Mouse (Mus musculus) hindbrain, embryonic 13.5 days (tissue): Measurements from ENCODE around the gene Tcp11l2. TPM values are rescaled to one million over a fixed set of nuclear protein-coding genes. Genes with fewer than 3 reads are reported as not detected.
A peak's percentile ranks its signal among the peaks of the same experiment; 100 is the strongest.

Experiments used
- ATAC-seq: fragments of 200-750 bp; cut with Nextera tagmentation; 2 replicates; pipeline ENCODE4 v1.8.0; 2017; ENCODE audit warnings: moderate TSS enrichment; ENCODE audit not compliant: low FRiP score
- H3K27ac ChIP-seq: fragments of 300-500 bp; sonication (generic); 2 replicates; pipeline ENCODE4 v1.5.1; 2015; ENCODE audit warnings: inconsistent platforms, mild to moderate bottlenecking, moderate library complexity
- H3K27me3 ChIP-seq: fragments of 300-500 bp; sonication (generic); 2 replicates; pipeline ENCODE4 v1.6.1; 2015; ENCODE audit warnings: mild to moderate bottlenecking, inconsistent platforms
- H3K36me3 ChIP-seq: fragments of 300-500 bp; sonication (generic); 2 replicates; pipeline ENCODE4 v1.6.1; 2015; ENCODE audit warnings: mild to moderate bottlenecking, inconsistent platforms
- H3K4me1 ChIP-seq: fragments of 300-500 bp; sonication (generic); replicated peaks from 2 replicates; pipeline ENCODE4 v1.6.1; 2015; ENCODE audit warnings: inconsistent platforms
- H3K4me2 ChIP-seq: fragments of 300-500 bp; sonication (generic); 2 replicates; pipeline ENCODE4 v1.6.1; 2015; ENCODE audit warnings: inconsistent platforms, mild to moderate bottlenecking, moderate library complexity
- H3K4me3 ChIP-seq: fragments of 300-500 bp; sonication (generic); 2 replicates; pipeline ENCODE4 v1.5.1; 2015; ENCODE audit warnings: mild to moderate bottlenecking, inconsistent platforms
- H3K9ac ChIP-seq: fragments of 300-500 bp; sonication (generic); 2 replicates; pipeline ENCODE4 v1.6.1; 2015; ENCODE audit warnings: mild to moderate bottlenecking, inconsistent platforms
- H3K9me3 ChIP-seq: fragments of 300-500 bp; sonication (generic); 2 replicates; pipeline ENCODE4 v1.6.1; 2016; ENCODE audit warnings: inconsistent platforms
- WGBS: fragments of 180-500 bp; shearing (Covaris S2); methylation state at CpG from one replicate; pipeline ENCODE4 v1.1.7; 2015; 5-methylcytosine and 5-hydroxymethylcytosine counted together
- polyA plus RNA-seq: library from polyadenylated mRNA; unstranded; fragments of >200 nt; fragmentation: Nextera tagmentation; extraction: Ambion mirVana; gene quantifications from 2 replicates; pipeline ENCODE4 v1.2.1, GENCODE M21; 2015

Gene Tcp11l2
- polyA plus RNA-seq, 1 experiment from 2014 or later: 25.5 TPM

DNA sequence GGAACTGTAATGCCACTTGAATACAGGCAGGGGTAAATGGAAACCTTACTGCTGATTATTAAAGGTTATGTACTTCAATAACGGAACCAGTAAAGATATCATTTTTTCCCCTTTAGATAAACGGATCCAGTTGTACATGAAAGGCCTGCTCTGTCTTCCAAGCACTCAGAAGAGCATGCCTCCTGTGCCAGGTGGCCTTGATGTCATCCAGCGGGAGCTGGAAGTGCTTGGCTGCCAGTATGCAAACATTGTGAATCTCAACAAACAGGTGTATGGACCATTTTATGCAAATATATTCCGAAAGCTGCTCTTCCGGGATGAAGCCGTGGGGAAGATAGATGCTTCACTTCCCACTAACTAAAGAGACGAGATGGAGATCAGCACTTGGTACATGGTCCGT is 36.9 kb downstream of the Tcp11l2 start:
- Histone ChIP-seq H3K4me3 (no peak overlapping the region), H3K9me3 (no peaks in the 10 kb centered on the region), H3K27ac (no peak overlapping the region), H3K36me3 (peaks cover 5% of the 10 kb centered on the region), H3K27me3 (no peaks in the 10 kb centered on the region), H3K9ac (no peak overlapping the region), H3K4me2 (no peak overlapping the region), H3K4me1 (no peaks in the 10 kb centered on the region)
- no peak for ATAC-seq
- 86% methylated on average over 8 of the region's 8 CpGs for WGBS

DNA sequence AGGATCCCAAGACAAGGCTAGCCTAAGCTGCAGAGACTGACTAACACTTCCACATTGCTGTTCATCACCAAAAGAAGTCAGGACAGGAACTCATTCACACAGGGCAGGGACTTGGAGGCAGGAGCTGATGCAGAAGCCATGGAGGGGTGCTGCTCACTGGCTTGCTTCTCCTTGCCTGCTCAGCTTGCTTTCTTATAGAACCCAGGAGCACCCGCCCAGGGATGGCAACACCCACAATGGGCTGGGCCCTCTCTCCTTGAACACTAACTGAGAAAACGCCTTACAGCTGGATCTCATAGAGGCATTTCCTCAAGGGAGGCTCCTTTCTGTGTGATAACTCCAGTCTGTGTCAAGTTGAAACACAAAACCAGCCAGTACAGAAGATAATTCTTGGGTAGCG is 38.6 kb downstream of the Tcp11l2 start:
- Histone ChIP-seq H3K4me1 (no peaks in the 10 kb centered on the region), H3K4me3 (no peak overlapping the region), H3K9me3 (no peaks in the 10 kb centered on the region), H3K27me3 (no peaks in the 10 kb centered on the region), H3K9ac (no peak overlapping the region), H3K4me2 (no peak overlapping the region), H3K36me3 (peaks cover 5% of the 10 kb centered on the region), H3K27ac (no peak overlapping the region)
- WGBS: 79% methylated on average over 3 of the region's 3 CpGs
- ATAC-seq: no peak

DNA sequence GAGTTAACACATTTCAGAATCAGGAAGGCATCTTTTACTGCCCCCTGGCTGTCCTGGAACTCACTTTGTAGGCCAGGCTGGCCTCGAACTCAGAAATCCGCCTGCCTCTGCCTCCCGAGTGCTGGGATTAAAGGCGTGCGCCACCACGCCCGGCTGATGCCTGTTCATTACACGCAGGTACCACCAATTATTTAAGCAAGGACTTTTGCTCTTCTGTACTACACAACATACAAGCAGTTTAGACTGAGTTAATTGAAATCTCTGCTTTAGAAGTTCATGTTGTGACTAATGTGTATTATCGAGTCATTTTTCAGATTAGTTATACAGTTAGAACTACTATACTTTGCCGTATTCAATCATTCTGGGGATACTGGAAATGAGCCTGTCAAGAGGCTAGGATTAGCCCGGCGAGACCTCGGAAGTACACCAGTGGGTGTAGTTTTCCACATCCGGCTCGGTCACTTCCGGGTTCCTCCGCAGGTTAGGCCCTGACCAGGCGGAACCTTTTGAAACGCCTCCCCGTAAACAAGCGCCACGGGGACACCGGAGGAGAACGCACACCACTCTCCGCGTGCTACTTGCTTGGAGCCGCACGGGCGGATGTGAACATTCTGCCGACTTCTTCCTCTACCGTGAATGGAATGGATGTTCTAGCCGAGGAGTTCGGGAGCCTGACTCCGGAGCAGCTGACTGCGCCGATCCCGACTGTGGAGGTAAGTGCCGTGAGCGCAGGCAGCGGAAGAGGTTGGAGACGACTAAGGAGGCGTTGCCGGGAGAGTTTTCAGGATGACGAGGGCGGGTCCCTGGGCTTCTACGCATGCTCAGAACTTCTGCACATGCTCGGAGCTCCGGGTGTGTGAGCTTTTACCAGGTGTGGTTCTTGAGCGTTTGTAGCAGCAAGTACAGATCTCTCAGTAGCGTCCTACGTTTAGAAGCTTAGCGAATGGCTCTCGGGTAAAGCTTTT is 45.7 kb downstream of the Tcp11l2 start, which contains the start of gene Polr3b:
TSS of gene Polr3b (plus strand) at position 467 of the 965 bp plus-strand sequence.
- Histone ChIP-seq H3K9ac (peak within 1 kb of the TSS; percentile 73), H3K9me3 (no peaks in the 10 kb centered on the region), H3K4me2 (peak within 1 kb of the TSS; percentile 77), H3K4me3 (peak within 1 kb of the TSS; percentile 63), H3K27ac (peak within 1 kb of the TSS; percentile 95), H3K36me3 (no peaks in the 10 kb centered on the region), H3K27me3 (no peaks in the 10 kb centered on the region), H3K4me1 (peaks cover 14% of the 10 kb centered on the region)
- ATAC-seq: peak; percentile 98
- 8% methylated on average over 53 of the region's 53 CpGs for WGBS

- Histone ChIP-seq H3K4me2 (no peak overlapping the region), H3K36me3 (peaks cover 56% of the 10 kb centered on the region), H3K27ac (no peak overlapping the region), H3K27me3 (no peaks in the 10 kb centered on the region), H3K9me3 (no peaks in the 10 kb centered on the region), H3K9ac (no peak overlapping the region), H3K4me3 (no peak overlapping the region), H3K4me1 (no peaks in the 10 kb centered on the region)
- WGBS: 62% methylated on average over 5 of the region's 5 CpGs
- ATAC-seq: no peak
Measured at GRCm38 (mm10) chr10:84631182-84631581, 54.8 kb downstream of the Tcp11l2 start.

DNA sequence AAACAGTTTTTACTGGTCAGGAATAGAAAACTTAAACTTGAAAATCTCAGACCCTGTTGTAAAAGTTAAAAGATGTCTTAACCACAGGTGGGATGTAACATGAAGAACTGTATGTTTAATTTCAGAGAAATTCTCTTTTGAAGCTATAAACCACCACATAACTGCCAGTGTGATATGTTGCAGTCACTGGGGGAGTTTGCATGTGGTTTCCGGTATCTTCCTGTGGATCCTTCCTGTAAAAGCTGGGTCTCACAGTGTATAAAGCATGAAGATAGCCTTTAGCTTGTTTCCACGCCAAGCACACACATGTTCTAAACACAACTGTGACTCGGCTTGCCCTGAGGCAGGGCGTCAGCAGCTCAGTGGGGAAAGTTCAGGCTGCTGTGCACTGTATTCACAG is 55.6 kb downstream of the Tcp11l2 start:
- Histone ChIP-seq H3K4me2 (no peak overlapping the region), H3K36me3 (peaks cover 64% of the 10 kb centered on the region), H3K27me3 (no peaks in the 10 kb centered on the region), H3K9ac (no peak overlapping the region), H3K9me3 (no peaks in the 10 kb centered on the region), H3K4me1 (no peaks in the 10 kb centered on the region), H3K27ac (no peak overlapping the region), H3K4me3 (no peak overlapping the region)
- no peak for ATAC-seq
- WGBS: 82% methylated on average over 4 of the region's 4 CpGs

DNA sequence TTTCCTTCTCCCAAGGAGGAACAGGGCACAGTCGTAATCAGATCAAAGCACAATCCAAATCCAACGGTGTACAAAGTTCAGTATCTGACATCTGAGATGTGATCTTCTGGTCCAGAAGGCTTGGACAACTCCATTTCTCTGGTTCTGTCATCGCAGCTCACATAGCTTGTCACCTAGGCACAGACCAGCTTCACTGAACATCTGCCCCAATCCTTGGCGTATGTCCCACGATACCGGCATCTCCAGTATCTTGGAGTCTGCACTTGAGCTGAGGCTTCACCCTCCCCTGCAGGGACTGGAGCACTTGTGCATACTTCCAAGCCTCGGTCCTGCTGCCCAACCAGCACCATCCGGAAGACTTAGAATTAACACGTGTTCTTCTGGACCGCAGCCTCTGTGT is 60.2 kb downstream of the Tcp11l2 start:
- H3K4me2 ChIP-seq: no peak overlapping the region
- H3K36me3 ChIP-seq: peaks cover 73% of the 10 kb centered on the region
- no peak overlapping the region for H3K9ac ChIP-seq
- H3K27ac ChIP-seq: no peak overlapping the region
- no peaks in the 10 kb centered on the region for H3K27me3 ChIP-seq
- 96% methylated on average over 10 of the region's 10 CpGs for WGBS
- no peaks in the 10 kb centered on the region for H3K9me3 ChIP-seq
- H3K4me3 ChIP-seq: no peak overlapping the region
- ATAC-seq: no peak
- H3K4me1 ChIP-seq: no peaks in the 10 kb centered on the region

DNA sequence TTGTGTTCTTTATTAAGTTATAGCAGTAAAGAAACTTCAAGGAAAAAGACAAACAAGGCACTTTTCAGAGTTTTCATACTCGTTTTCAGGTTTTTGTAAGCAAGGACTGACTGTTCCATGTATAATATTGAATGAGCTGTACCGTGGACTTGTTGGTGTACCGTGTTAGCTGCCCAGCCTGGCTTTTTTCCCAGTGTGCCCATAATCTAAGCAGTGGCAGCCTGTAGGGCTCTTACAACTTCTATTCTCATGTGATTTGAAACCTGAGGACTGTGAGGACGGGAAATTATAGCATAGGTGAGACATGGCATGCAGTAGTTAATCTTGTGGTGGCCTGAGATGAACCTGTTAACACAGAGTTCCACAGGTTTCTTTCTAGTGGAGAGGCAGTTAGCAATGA is 62.0 kb downstream of the Tcp11l2 start:
- H3K27ac ChIP-seq: no peak overlapping the region
- H3K9me3 ChIP-seq: no peaks in the 10 kb centered on the region
- no peaks in the 10 kb centered on the region for H3K4me1 ChIP-seq
- ATAC-seq: no peak
- no peak overlapping the region for H3K4me2 ChIP-seq
- H3K36me3 ChIP-seq: peaks cover 61% of the 10 kb centered on the region
- WGBS: 91% methylated on average over 4 of the region's 4 CpGs
- no peak overlapping the region for H3K4me3 ChIP-seq
- H3K27me3 ChIP-seq: no peaks in the 10 kb centered on the region
- H3K9ac ChIP-seq: no peak overlapping the region

DNA sequence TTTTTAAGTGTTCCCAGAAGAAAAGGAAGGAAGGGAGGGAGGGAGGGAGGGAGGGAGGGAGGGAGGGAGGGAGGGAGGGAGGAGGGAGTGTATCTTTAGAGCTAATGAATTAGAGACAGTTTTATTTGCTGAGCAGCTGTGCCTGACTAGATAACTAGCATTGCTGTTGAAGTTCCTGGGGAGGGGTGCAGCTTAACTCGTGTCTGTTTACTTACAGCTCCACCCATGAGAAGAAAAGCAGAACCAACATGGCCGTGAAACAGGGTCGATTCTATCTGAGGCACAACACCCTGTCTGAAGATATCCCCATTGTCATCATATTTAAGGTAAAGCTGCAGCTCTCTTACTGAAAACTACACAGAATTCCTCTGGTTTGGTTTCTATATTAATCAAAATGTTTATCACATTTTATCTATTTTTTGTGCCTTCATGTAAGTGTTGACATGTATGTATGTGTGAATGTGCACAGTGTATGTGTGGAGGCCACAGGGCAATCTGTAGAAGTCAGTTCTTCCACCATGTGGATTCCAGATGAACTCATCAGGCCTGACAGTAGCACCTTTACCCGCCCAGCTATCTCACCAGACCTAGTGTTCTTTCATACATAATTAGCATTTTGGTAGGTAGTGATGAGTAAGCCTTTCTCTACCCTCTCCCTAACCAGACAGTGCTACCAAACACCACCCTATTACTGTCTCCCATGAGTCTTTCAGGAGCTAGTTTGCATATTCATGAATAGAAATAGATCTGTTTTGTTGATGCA is 63.3 kb downstream of the Tcp11l2 start:
- WGBS: 89% methylated on average over 4 of the region's 4 CpGs
- no peak overlapping the region for H3K27ac ChIP-seq
- H3K4me2 ChIP-seq: no peak overlapping the region
- H3K4me3 ChIP-seq: no peak overlapping the region
- no peaks in the 10 kb centered on the region for H3K4me1 ChIP-seq
- H3K27me3 ChIP-seq: no peaks in the 10 kb centered on the region
- ATAC-seq: no peak
- H3K36me3 ChIP-seq: peaks cover 51% of the 10 kb centered on the region
- H3K9me3 ChIP-seq: no peaks in the 10 kb centered on the region
- no peak overlapping the region for H3K9ac ChIP-seq

- WGBS: 88% methylated on average over 7 of the region's 7 CpGs
- no peak overlapping the region for H3K4me3 ChIP-seq
- peaks cover 44% of the 10 kb centered on the region for H3K36me3 ChIP-seq
- H3K27me3 ChIP-seq: no peaks in the 10 kb centered on the region
- ATAC-seq: no peak
- H3K27ac ChIP-seq: no peak overlapping the region
- H3K9ac ChIP-seq: no peak overlapping the region
- peaks cover 5% of the 10 kb centered on the region; the same call in 1 of the 2 replicates for H3K4me1 ChIP-seq
- H3K4me2 ChIP-seq: no peak overlapping the region
- no peaks in the 10 kb centered on the region for H3K9me3 ChIP-seq
Measured at GRCm38 (mm10) chr10:84640861-84641260, 64.4 kb downstream of the Tcp11l2 start.

DNA sequence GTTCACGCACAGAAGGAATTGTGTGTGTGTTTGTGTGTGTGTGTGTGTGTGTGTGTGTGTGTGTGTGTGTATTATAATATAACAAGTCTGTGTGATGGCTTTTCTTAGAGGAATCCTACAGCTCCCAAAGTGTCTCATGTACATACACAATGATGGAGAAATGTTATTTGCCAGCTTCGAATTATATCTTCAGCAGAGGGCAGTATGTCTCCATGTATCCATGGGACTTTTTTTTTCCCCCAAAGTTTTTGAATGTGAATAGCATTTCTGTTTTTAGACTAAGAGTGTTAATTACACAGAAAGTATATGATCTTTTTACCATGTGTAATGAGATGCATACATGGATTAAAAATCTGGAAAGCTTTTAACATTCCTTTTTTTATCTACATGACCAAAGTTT is 65.2 kb downstream of the Tcp11l2 start:
- no peaks in the 10 kb centered on the region for H3K9me3 ChIP-seq
- H3K4me3 ChIP-seq: no peak overlapping the region
- no peak overlapping the region for H3K27ac ChIP-seq
- H3K9ac ChIP-seq: no peak overlapping the region
- H3K4me1 ChIP-seq: peaks cover 7% of the 10 kb centered on the region
- no peaks in the 10 kb centered on the region for H3K27me3 ChIP-seq
- WGBS: 77% methylated on average over 2 of the region's 2 CpGs
- H3K36me3 ChIP-seq: peaks cover 38% of the 10 kb centered on the region
- no peak overlapping the region for H3K4me2 ChIP-seq
- no peak for ATAC-seq

GRCm38 (mm10) chr10:84645940-84646339 is 69.5 kb downstream of the Tcp11l2 start:
- ATAC-seq: no peak
- WGBS: 75% methylated on average over 8 of the region's 8 CpGs
- 0 out of 2 replicates have a peak overlapping the region, but pooled peaks have one; percentile 44 for H3K27ac ChIP-seq
- H3K4me3 ChIP-seq: no peak overlapping the region
- no peak overlapping the region for H3K9ac ChIP-seq
- H3K36me3 ChIP-seq: peaks cover 29% of the 10 kb centered on the region
- no peaks in the 10 kb centered on the region for H3K9me3 ChIP-seq
- peaks cover 7% of the 10 kb centered on the region for H3K4me1 ChIP-seq
- H3K27me3 ChIP-seq: no peaks in the 10 kb centered on the region
- H3K4me2 ChIP-seq: no peak overlapping the region

GRCm38 (mm10) chr10:84646506-84647102 is 70.2 kb downstream of the Tcp11l2 start:
- peak overlapping the region; percentile 44; the same call in 1 of the 2 replicates for H3K27ac ChIP-seq
- H3K4me2 ChIP-seq: no peak overlapping the region
- no peaks in the 10 kb centered on the region for H3K27me3 ChIP-seq
- H3K4me1 ChIP-seq: peaks cover 7% of the 10 kb centered on the region
- WGBS: 74% methylated on average over 12 of the region's 12 CpGs
- H3K9me3 ChIP-seq: no peaks in the 10 kb centered on the region
- ATAC-seq: peak; percentile 49; the same call in 1 of the 2 replicates
- peaks cover 31% of the 10 kb centered on the region for H3K36me3 ChIP-seq
- H3K4me3 ChIP-seq: no peak overlapping the region
- H3K9ac ChIP-seq: no peak overlapping the region
